Mouse (Mus musculus): ENCODE data around the gene Bckdha. TPM values are rescaled to one million over a fixed set of nuclear protein-coding genes. Genes with fewer than 3 reads are reported as not detected.
A peak's percentile ranks its signal among the peaks of the same experiment; 100 is the strongest.

Gene Bckdha
- polyA plus RNA-seq, 1 experiment from 2014 or later, result 70.1 TPM

DNA sequence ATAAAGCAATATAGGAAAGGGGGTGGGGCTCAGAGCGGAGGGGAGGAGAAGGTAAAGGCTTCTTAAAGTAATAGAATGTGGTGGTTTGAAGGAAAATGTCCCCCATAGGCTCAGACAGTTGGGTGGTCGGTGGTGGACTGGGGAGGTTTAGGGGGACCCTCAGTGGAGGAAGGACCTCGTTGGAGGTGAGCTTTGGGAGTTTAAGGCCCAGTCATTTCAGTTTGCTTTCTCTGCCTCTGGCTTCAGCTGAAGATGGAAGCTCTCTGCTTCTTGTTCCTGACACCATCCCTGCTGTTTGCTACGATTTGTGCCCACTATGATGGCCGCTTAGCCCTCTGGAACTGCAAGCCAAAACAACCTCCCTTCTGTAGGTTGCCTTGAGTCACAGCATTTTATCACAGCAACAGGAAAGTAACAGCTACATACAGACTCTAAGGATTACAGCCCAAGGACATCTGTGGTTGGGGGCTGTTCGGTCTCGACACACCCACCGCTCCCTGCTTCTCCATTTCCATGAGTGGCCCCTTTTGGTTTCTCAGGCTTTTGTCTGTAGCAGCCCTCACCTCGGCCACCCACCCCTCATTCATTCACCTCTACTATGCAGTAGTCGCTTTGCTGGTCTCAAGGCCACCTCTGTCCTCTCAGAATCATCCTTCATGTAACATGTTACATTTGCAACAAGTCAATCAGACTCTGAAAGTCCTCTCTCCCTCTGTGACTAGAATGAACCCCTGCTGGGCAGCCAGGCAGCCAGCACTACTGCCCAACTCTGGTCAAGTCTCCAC lies 41.2 kb downstream of the Bckdha start:
- Histone ChIP-seq H3K9me3 (replicated peaks) (no peaks in the 10 kb centered on the region), H3K4me2 (no peak overlapping the region), H3K4me1 (peaks cover 10% of the 10 kb centered on the region), H3K36me3 (peaks cover 20% of the 10 kb centered on the region), H3K27me3 (no peaks in the 10 kb centered on the region), H3K4me3 (replicated peaks) (no peak overlapping the region), H3K27ac (no peak overlapping the region), H3K9ac (no peak overlapping the region)
- 84% methylated on average over 10 of the region's 10 CpGs for WGBS
- ATAC-seq (replicated peaks; ENCODE audit: low FRiP score), result no peak

DNA sequence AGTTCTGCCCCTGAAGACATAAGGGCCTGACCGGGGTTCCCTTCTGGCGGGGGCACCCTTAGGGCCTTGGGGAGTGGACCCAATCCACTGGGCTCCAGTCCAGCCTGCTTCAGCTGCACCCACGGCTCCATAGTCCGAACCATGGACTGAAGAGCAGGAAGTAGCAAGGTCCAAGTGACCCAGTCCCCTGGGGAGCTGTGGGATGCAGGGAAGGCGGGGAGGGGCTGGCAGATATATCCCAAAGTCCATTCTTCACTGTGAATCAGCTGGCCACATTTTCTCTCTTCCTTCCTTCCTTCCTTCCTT lies 43.1 kb downstream of the Bckdha start, which contains the start of gene Erich4:
TSS of gene Erich4 (minus strand) at position 187 of the 306 bp plus-strand sequence.
- Histone ChIP-seq H3K4me3 (replicated peaks) (no peak within 1 kb of the TSS), H3K27me3 (no peaks in the 10 kb centered on the region), H3K9me3 (replicated peaks) (no peaks in the 10 kb centered on the region), H3K4me1 (peaks cover 10% of the 10 kb centered on the region), H3K36me3 (peaks cover under 1% of the 10 kb centered on the region; the same call in 1 of the 2 replicates), H3K27ac (no peak within 1 kb of the TSS), H3K9ac (no peak within 1 kb of the TSS), H3K4me2 (no peak within 1 kb of the TSS)
- 77% methylated on average over 5 of the region's 5 CpGs for WGBS
- no peak for ATAC-seq (replicated peaks; ENCODE audit: low FRiP score)

DNA sequence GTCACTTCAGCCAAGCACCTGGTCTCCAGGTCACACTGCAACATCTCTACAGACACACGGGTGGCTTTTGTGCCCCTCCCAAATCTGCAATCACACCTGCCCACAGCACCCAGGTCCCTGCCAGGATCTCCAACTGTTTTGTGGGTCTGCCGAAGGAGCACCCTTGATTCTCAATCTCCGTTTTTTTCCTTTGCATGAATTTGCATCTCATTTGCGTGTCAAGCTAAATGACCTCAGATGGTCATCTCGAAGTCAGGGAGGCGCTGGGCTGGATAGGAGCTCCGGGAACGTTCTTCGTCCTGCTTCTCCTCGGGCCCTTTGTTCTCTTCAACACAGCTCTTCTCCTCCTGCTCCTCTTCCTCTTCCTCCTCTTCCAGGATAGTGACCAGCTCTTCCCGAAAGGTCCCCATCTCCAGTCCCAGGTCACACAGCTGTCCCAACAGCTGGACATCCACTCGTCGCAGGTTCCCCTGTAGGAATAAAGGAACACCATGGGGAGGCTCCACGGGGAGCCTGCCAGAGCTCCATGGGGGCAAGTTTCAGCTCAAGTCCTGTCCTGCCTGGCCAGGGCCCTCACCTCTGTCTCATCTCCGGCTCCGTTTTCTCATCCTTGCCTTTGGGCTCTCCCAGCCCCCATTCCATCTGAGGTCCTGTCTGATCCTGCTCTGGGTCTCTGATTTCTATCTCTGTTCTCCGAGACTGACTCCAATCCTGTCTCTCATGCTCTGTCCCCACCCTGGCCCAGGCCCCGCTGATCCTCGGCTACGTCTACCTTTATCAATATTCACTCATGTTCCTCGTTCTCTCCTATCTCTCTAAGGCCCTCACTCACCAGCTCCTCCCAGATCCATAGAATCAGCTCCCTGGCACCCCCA lies 43.7 kb downstream of the Bckdha start:
- no peak overlapping the region for H3K27ac ChIP-seq
- H3K27me3 ChIP-seq, result no peaks in the 10 kb centered on the region
- peaks cover 9% of the 10 kb centered on the region for H3K4me1 ChIP-seq
- no peak overlapping the region for H3K9ac ChIP-seq
- 73% methylated on average over 21 of the region's 21 CpGs for WGBS
- no peak overlapping the region for H3K4me3 ChIP-seq (replicated peaks)
- H3K4me2 ChIP-seq, result no peak overlapping the region
- H3K36me3 ChIP-seq, result no peaks in the 10 kb centered on the region
- no peak for ATAC-seq (replicated peaks; ENCODE audit: low FRiP score)
- no peaks in the 10 kb centered on the region for H3K9me3 ChIP-seq (replicated peaks)

DNA sequence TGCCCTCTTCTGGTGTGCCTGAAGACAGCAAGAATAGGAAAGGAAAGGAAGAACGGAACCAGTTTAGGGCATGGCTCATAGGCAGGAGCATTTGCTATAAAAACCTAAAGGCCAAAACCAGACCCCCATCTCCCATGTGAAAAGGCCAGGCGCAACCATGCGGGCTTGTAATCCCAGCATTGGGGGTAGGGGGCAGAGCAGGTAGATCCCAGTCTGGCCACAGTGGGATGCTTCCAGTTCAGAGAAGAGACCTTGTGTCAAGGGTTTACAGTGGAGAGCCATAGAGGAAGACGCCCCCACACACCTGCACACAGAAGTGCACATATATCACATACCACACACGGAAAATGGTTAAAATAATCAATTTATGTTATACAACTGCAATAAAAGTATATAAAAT lies 44.7 kb downstream of the Bckdha start:
- ATAC-seq (replicated peaks; ENCODE audit: low FRiP score), result no peak
- Histone ChIP-seq H3K9me3 (replicated peaks) (no peaks in the 10 kb centered on the region), H3K4me2 (no peak overlapping the region), H3K4me3 (replicated peaks) (no peak overlapping the region), H3K36me3 (no peaks in the 10 kb centered on the region), H3K9ac (no peak overlapping the region), H3K27ac (no peak overlapping the region), H3K4me1 (peaks cover 3% of the 10 kb centered on the region; the same call in 1 of the 2 replicates), H3K27me3 (peaks cover 5% of the 10 kb centered on the region; the same call in 1 of the 2 replicates)
- 89% methylated on average over 5 of the region's 5 CpGs for WGBS

DNA sequence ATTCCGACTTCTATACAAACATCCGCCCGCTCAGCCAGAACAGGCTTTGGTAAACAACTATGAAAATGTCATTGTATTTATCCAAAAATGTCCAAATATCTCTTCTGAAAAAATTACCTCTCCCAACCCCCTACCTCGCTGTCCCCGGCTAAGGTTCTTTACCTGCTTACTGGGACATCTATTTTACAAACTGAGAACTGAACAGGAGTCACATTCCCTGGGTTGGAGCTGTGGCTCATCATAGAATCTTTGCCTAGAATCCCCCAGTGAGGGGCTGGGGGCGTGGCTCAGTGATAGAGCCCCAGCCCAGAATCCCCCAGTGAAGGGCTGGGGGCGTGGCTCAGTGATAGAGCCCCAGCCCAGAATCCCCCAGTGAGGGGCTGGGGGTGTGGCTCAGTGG lies 47.3 kb downstream of the Bckdha start:
- WGBS, result 60% methylated on average over 7 of the region's 7 CpGs
- Histone ChIP-seq H3K4me2 (no peak overlapping the region), H3K9me3 (replicated peaks) (no peaks in the 10 kb centered on the region), H3K36me3 (no peaks in the 10 kb centered on the region), H3K4me3 (replicated peaks) (no peak overlapping the region), H3K4me1 (no peaks in the 10 kb centered on the region), H3K9ac (no peak overlapping the region), H3K27me3 (peaks cover 5% of the 10 kb centered on the region; the same call in 1 of the 2 replicates), H3K27ac (no peak overlapping the region)
- no peak for ATAC-seq (replicated peaks; ENCODE audit: low FRiP score)

DNA sequence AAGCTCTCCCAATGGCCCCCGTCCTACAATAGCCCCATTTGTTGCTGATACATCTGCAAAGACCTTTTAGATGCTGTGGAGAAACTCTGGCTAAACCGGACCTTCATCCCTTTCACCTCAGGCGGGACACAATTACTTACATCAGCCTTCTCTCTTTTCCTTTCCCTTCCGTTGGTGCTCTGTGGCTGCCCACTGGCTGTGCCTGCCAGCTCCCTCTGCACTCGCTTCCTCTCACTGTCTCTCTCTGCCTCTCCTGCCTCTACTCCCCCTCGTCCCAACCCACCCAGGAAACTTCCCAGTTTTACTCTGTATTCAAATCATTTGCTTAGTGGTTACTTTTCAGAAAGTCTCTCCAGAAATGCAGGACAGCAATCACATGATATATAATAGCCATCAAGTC lies 48.7 kb downstream of the Bckdha start:
- Histone ChIP-seq H3K27me3 (peaks cover 5% of the 10 kb centered on the region; the same call in 1 of the 2 replicates), H3K27ac (no peak overlapping the region), H3K36me3 (no peaks in the 10 kb centered on the region), H3K4me1 (no peaks in the 10 kb centered on the region), H3K4me2 (no peak overlapping the region), H3K4me3 (replicated peaks) (no peak overlapping the region), H3K9ac (no peak overlapping the region), H3K9me3 (replicated peaks) (no peaks in the 10 kb centered on the region)
- 39% methylated on average over 6 of the region's 6 CpGs for WGBS
- no peak for ATAC-seq (replicated peaks; ENCODE audit: low FRiP score)

DNA sequence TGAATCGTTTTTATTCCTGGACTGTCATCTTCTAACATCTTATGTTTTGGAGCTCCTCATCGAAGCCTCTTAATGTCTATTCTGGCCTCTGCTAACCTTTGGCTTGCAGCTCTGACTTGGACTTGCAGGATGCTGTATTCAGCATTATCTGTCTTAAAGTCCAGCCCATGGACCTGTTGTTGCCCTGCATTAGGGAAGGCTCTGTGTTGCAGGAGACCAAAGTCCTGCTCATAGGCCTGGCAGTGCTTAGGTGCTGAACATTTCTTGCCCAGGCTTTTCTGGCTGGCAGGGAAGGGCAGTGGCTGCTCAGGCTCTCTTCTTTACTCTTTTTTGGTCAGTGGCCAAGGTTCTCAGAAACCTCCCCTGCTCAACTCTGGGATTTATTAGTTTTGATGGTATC lies 51.6 kb downstream of the Bckdha start:
- H3K4me2 ChIP-seq, result no peak overlapping the region
- H3K27me3 ChIP-seq, result peaks cover 5% of the 10 kb centered on the region; the same call in 1 of the 2 replicates
- 71% methylated on average over 2 of the region's 2 CpGs for WGBS
- H3K36me3 ChIP-seq, result no peaks in the 10 kb centered on the region
- no peak overlapping the region for H3K4me3 ChIP-seq (replicated peaks)
- H3K9me3 ChIP-seq (replicated peaks), result no peaks in the 10 kb centered on the region
- no peak overlapping the region for H3K9ac ChIP-seq
- H3K4me1 ChIP-seq, result no peaks in the 10 kb centered on the region
- no peak for ATAC-seq (replicated peaks; ENCODE audit: low FRiP score)
- no peak overlapping the region for H3K27ac ChIP-seq

DNA sequence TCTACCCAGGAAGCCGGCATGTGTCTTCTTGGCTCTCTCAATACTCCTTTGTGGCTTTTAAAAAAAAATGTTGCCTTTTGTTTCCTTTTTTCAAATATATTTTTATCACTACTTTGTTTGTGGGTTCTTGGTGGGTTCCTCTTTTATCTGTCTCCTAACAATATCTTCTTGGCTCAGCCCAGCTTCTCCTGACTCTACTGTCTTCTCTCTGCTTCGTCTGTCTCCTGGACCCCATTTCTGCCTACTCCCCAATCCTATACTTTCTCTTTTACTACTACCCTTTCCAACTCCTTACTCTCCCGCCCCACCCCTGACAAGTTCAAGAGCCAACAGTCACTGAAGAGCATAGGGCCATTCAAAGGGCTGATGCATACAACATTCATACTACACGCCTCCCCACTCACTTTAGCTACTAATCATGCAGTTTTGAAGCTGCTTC lies 52.1 kb downstream of the Bckdha start:
- Histone ChIP-seq H3K4me3 (replicated peaks) (no peak overlapping the region), H3K4me1 (no peaks in the 10 kb centered on the region), H3K27ac (no peak overlapping the region), H3K36me3 (no peaks in the 10 kb centered on the region), H3K27me3 (peaks cover 5% of the 10 kb centered on the region; the same call in 1 of the 2 replicates), H3K9ac (no peak overlapping the region), H3K9me3 (replicated peaks) (no peaks in the 10 kb centered on the region), H3K4me2 (no peak overlapping the region)
- WGBS, result 84% methylated on average over 4 of the region's 4 CpGs
- no peak for ATAC-seq (replicated peaks; ENCODE audit: low FRiP score)

DNA sequence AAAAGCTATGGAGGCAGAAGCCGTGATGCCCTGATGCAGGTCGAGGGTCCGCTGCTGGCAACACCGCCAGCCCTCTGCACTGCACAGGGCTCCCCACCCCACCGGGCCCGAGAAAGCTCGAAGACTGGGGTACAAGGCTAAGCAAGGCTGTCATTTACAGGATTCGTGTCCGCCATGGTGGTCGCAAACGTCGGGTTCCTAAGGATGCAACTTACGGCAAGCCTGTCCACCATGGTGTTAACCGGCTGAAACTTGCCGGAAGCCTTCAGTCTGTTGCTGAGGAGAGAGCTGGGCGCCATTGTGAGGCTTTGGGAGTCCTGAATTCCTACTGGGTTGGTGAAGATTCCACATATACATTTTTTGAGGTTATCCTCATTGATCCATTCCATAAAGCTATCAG lies 57.4 kb downstream of the Bckdha start:
- Histone ChIP-seq H3K4me1 (no peaks in the 10 kb centered on the region), H3K9me3 (replicated peaks) (no peaks in the 10 kb centered on the region), H3K36me3 (no peaks in the 10 kb centered on the region), H3K4me2 (no peak overlapping the region), H3K4me3 (replicated peaks) (no peak overlapping the region), H3K9ac (no peak overlapping the region), H3K27me3 (no peaks in the 10 kb centered on the region), H3K27ac (no peak overlapping the region)
- ATAC-seq (replicated peaks; ENCODE audit: low FRiP score), result no peak
- 90% methylated on average over 16 of the region's 16 CpGs for WGBS

DNA sequence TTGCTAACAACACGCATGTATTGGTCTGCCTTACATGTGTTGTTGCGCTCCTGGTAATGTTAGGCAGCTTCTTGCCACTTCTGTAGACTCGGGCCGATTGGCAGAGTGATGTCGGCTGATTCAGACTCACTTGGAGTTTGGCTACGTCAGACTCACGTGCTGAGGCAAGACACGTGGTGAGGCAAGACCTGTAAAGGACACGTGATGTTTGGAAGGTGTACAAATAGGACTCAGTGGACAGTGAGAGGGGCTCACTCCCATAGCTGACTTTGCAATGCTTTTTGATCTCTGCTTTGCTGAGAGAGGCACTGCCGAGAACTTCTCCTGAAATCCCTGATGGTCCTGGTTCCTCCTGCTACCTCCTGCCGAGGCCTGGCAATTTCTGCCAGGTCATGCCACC lies 58.1 kb downstream of the Bckdha start:
- 89% methylated on average over 11 of the region's 11 CpGs for WGBS
- Histone ChIP-seq H3K4me1 (no peaks in the 10 kb centered on the region), H3K36me3 (no peaks in the 10 kb centered on the region), H3K4me3 (replicated peaks) (no peak overlapping the region), H3K27me3 (no peaks in the 10 kb centered on the region), H3K27ac (no peak overlapping the region), H3K9ac (no peak overlapping the region), H3K4me2 (no peak overlapping the region), H3K9me3 (replicated peaks) (no peaks in the 10 kb centered on the region)
- ATAC-seq (replicated peaks; ENCODE audit: low FRiP score), result no peak

DNA sequence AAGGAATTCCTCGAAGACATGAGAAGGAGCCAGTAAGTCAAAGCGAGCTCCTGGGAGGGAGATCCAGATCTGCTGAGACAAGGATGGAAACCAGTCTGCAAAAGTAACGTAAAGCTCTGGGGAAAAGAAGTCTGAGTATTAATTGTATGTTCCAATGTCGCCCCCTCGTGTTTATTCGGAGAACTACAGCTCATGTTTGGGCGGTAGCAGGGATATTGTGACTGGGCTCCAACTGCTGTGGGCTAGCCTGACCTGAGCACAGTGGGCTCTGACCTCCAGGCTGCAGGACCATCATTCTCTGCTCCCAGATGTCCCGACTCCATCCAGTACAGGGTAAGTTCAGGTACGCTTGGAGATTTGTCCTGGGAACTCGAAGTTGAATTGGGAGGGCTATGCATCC lies 59.1 kb downstream of the Bckdha start:
- WGBS, result 13% methylated on average over 10 of the region's 10 CpGs
- Histone ChIP-seq H3K27me3 (no peaks in the 10 kb centered on the region), H3K4me2 (no peak overlapping the region), H3K36me3 (no peaks in the 10 kb centered on the region), H3K27ac (no peak overlapping the region), H3K9me3 (replicated peaks) (no peaks in the 10 kb centered on the region), H3K9ac (no peak overlapping the region), H3K4me1 (no peaks in the 10 kb centered on the region), H3K4me3 (replicated peaks) (no peak overlapping the region)
- peak; percentile 56; the same call in 1 of the 2 replicates for ATAC-seq (replicated peaks; ENCODE audit: low FRiP score)

DNA sequence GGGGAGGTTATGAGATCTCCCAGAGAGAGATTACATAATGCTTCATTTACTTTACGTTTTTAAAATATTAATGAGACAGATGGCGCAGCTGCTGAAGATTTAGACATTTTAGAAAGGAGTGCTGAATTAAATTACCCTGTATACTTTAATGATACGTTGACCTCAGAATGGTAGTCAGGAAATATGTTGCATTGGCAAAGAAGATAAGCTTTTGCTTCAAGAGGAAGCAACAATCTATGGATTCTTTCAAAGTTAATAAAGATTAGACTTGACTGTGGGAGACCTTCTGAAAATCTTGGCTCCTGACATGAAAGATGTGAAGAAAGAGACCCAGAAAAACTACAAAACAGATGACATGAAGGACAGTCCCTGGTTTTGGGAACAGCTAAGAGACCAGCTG lies 64.9 kb downstream of the Bckdha start:
- no peak overlapping the region for H3K4me3 ChIP-seq (replicated peaks)
- H3K9ac ChIP-seq, result no peak overlapping the region
- H3K27ac ChIP-seq, result no peak overlapping the region
- ATAC-seq (replicated peaks; ENCODE audit: low FRiP score), result no peak
- no peaks in the 10 kb centered on the region for H3K4me1 ChIP-seq
- H3K4me2 ChIP-seq, result no peak overlapping the region
- WGBS, result 76% methylated on average over 3 of the region's 3 CpGs
- H3K27me3 ChIP-seq, result no peaks in the 10 kb centered on the region
- no peaks in the 10 kb centered on the region for H3K9me3 ChIP-seq (replicated peaks)
- H3K36me3 ChIP-seq, result no peaks in the 10 kb centered on the region

All from kidney, embryonic 15.5 days (tissue).